Mouse (Mus musculus) heart, adult 2 months (tissue): ENCODE measurements around the gene Dcxr. TPM values are rescaled to one million over a fixed set of nuclear protein-coding genes. Genes with fewer than 3 reads are reported as not detected.

Experiments used
- DNase-seq, 2 experiments: peaks; one replicate each; pipeline ENCODE4 v3.0.0; 2021
- H3K27ac ChIP-seq: fragments of 200-600 bp; 2 replicates; pipeline ENCODE4 v1.8.1; 2022
- H3K27me3 ChIP-seq: fragments of 200-500 bp; 2 replicates; pipeline ENCODE4 v1.6.1; 2012; ENCODE audit warnings: mild to moderate bottlenecking, low read length, inconsistent platforms, mixed read lengths; ENCODE audit not compliant: control insufficient read depth, insufficient read depth
- H3K36me3 ChIP-seq: fragments of 200-500 bp; 2 replicates; pipeline ENCODE4 v1.6.1; 2012; ENCODE audit warnings: low read length, inconsistent platforms; ENCODE audit not compliant: control insufficient read depth, insufficient read depth
- H3K4me1 ChIP-seq: fragments of 200-500 bp; 2 replicates; pipeline ENCODE4 v1.6.1; 2011; ENCODE audit warnings: low read length; ENCODE audit not compliant: control insufficient read depth, insufficient read depth
- H3K4me3 ChIP-seq: fragments of 200-600 bp; 2 replicates; pipeline ENCODE4 v1.8.1; 2022
- H3K79me2 ChIP-seq: fragments of 200-500 bp; replicated peaks from 2 replicates; pipeline ENCODE4 v1.6.1; 2012; ENCODE audit warnings: mild to moderate bottlenecking, inconsistent platforms, low read length, moderate library complexity, mixed read lengths; ENCODE audit not compliant: control insufficient read depth, insufficient read depth
- H3K9ac ChIP-seq: fragments of 200-500 bp; 2 replicates; pipeline ENCODE4 v1.6.1; 2012; ENCODE audit warnings: low read depth, mild to moderate bottlenecking, control low read depth, inconsistent platforms, low read length, mixed read lengths
- CTCF ChIP-seq: fragments of 200-600 bp; IDR thresholded peaks from 2 replicates; pipeline ENCODE4 v1.8.1; 2022; ENCODE audit warnings: antibody characterized with exemption, mild to moderate bottlenecking, moderate library complexity
- EP300 ChIP-seq: fragments of 200-500 bp; IDR thresholded peaks from 2 replicates; pipeline ENCODE4 v1.6.1; 2011; ENCODE audit warnings: low read depth, low read length, control low read depth; ENCODE audit not compliant: insufficient read depth
- POLR2A ChIP-seq: fragments of 200-500 bp; IDR thresholded peaks from 2 replicates; pipeline ENCODE4 v1.6.1; 2011; ENCODE audit warnings: mild to moderate bottlenecking, low read depth, low read length, control low read depth; ENCODE audit not compliant: insufficient read depth
- WGBS: fragments of 180-500 bp; shearing (Covaris S2); methylation state at CpG from one replicate; pipeline ENCODE4 v1.1.7; 2018; 5-methylcytosine and 5-hydroxymethylcytosine counted together
- intact Hi-C: fragments of 180-260 bp; cut with DNase I; formaldehyde crosslinking; loops from one replicate; pipeline ENCODE4 v1.15.1; 2025
- polyA plus RNA-seq: library from polyadenylated mRNA; depleted of rRNA; stranded (reverse); fragments of >200 nt; gene quantifications from 2 replicates; pipeline ENCODE4 v1.2.3, GENCODE M21; 2012
- total RNA-seq, 2 experiments: library from RNA; stranded (reverse); gene quantifications; 2 replicates each; pipeline ENCODE4 v1.2.3; 2021

The Dcxr gene
- total and polyA plus RNA-seq, 3 experiments, result 12.1 to 35.5 (median 12.9) TPM

GRCm38 (mm10) chr11:120695641-120696040, 31.4 kb downstream of the Dcxr start:
- H3K9ac ChIP-seq, result no peak overlapping the region

GRCm38 (mm10) chr11:120695184-120695583, 31.9 kb downstream of the Dcxr start:
- no peak for DNase-seq
- Histone ChIP-seq H3K79me2 (no peaks in the 10 kb centered on the region), H3K36me3 (no peaks in the 10 kb centered on the region), H3K27ac (no peak overlapping the region), H3K9ac (no peak overlapping the region), H3K4me1 (peaks cover 4% of the 10 kb centered on the region), H3K27me3 (no peaks in the 10 kb centered on the region), H3K4me3 (no peak overlapping the region)
- 75% methylated on average over 4 of the region's 4 CpGs for WGBS
- intact Hi-C loops, result no loop called here
- TF ChIP-seq POLR2A (no peak), EP300 (no peak), CTCF (no peak)

More at GRCm38 (mm10) chr11:120695641-120696040, 31.4 kb downstream of the Dcxr start:
- 90% methylated on average over 12 of the region's 12 CpGs for WGBS
- Histone ChIP-seq H3K4me3 (no peak overlapping the region), H3K27me3 (no peaks in the 10 kb centered on the region), H3K4me1 (peaks cover 4% of the 10 kb centered on the region), H3K36me3 (no peaks in the 10 kb centered on the region), H3K27ac (no peak overlapping the region), H3K79me2 (no peaks in the 10 kb centered on the region)
- TF ChIP-seq CTCF (no peak), POLR2A (no peak), EP300 (no peak)
- intact Hi-C loops, result no loop called here
- DNase-seq, result no peak

GRCm38 (mm10) chr11:120693461-120693860, 33.6 kb downstream of the Dcxr start:
- H3K4me3 ChIP-seq, result no peak overlapping the region
- no peaks in the 10 kb centered on the region for H3K36me3 ChIP-seq
- TF ChIP-seq POLR2A (no peak), EP300 (no peak), CTCF (no peak)
- H3K4me1 ChIP-seq, result peaks cover 4% of the 10 kb centered on the region
- 88% methylated on average over 3 of the region's 3 CpGs for WGBS
- H3K27ac ChIP-seq, result no peak overlapping the region
- DNase-seq, result no peak
- no peak overlapping the region for H3K9ac ChIP-seq
- 0 out of 2 replicates have a peak, but pooled peaks cover 1% of the 10 kb centered on the region for H3K79me2 ChIP-seq
- intact Hi-C loops, result no loop called here
- no peaks in the 10 kb centered on the region for H3K27me3 ChIP-seq

- H3K4me3 ChIP-seq, result no peak overlapping the region
- no peak overlapping the region for H3K27ac ChIP-seq
- peaks cover 4% of the 10 kb centered on the region for H3K4me1 ChIP-seq
- no peak for DNase-seq
- WGBS, result 49% methylated on average over 4 of the region's 4 CpGs
- TF ChIP-seq POLR2A, result no peak
- no peak for TF ChIP-seq EP300
- no peak for TF ChIP-seq CTCF
- no peaks in the 10 kb centered on the region for H3K36me3 ChIP-seq
- H3K9ac ChIP-seq, result no peak overlapping the region
- intact Hi-C loops, result no loop called here
- 0 out of 2 replicates have a peak, but pooled peaks cover 1% of the 10 kb centered on the region for H3K79me2 ChIP-seq
- no peaks in the 10 kb centered on the region for H3K27me3 ChIP-seq
Measured at GRCm38 (mm10) chr11:120692471-120693011, 34.5 kb downstream of the Dcxr start.

GRCm38 (mm10) chr11:120689365-120689764, 37.7 kb downstream of the Dcxr start:
- H3K79me2 ChIP-seq, result 0 out of 2 replicates have a peak, but pooled peaks cover 1% of the 10 kb centered on the region
- DNase-seq, result no peak
- H3K4me3 ChIP-seq, result no peak overlapping the region
- no peak overlapping the region for H3K9ac ChIP-seq
- H3K27me3 ChIP-seq, result no peaks in the 10 kb centered on the region
- no peaks in the 10 kb centered on the region for H3K36me3 ChIP-seq
- TF ChIP-seq CTCF (no peak), EP300 (no peak), POLR2A (no peak)
- no peak overlapping the region for H3K27ac ChIP-seq
- 66% methylated on average over 3 of the region's 3 CpGs for WGBS
- intact Hi-C loops, result no loop called here
- peaks cover 6% of the 10 kb centered on the region for H3K4me1 ChIP-seq

- no peaks in the 10 kb centered on the region for H3K27me3 ChIP-seq
- intact Hi-C loops, result no loop called here
- no peak overlapping the region for H3K27ac ChIP-seq
- no peak overlapping the region for H3K4me3 ChIP-seq
- no peak overlapping the region for H3K9ac ChIP-seq
- 95% methylated on average over 20 of the region's 20 CpGs for WGBS
- no peak for DNase-seq
- 0 out of 2 replicates have a peak, but pooled peaks cover 1% of the 10 kb centered on the region for H3K79me2 ChIP-seq
- no peaks in the 10 kb centered on the region for H3K36me3 ChIP-seq
- no peak for TF ChIP-seq EP300
- no peak for TF ChIP-seq POLR2A
- TF ChIP-seq CTCF, result no peak
- H3K4me1 ChIP-seq, result peaks cover 2% of the 10 kb centered on the region; the same call in 1 of the 2 replicates
Measured at GRCm38 (mm10) chr11:120686650-120687272, 40.3 kb downstream of the Dcxr start.
